Mouse (Mus musculus) cortical plate, adult 2 months (tissue): Measurements from ENCODE around the gene Pak4.

Experiments used
- CTCF ChIP-seq: fragments of 200-500 bp; IDR thresholded peaks from 2 replicates; pipeline ENCODE4 v1.5.1; 2011; ENCODE audit warnings: mild to moderate bottlenecking, control low read depth, low read length; ENCODE audit not compliant: insufficient read depth; ENCODE audit errors: extremely low read depth
- POLR2A ChIP-seq: fragments of 200-500 bp; IDR thresholded peaks from 2 replicates; pipeline ENCODE4 v1.6.1; 2011; ENCODE audit warnings: mild to moderate bottlenecking, low read length, control low read depth; ENCODE audit not compliant: insufficient read depth; ENCODE audit errors: extremely low read depth

GRCm38 (mm10) chr7:28576271-28576914 lies 21.6 kb downstream of the Pak4 start:
- TF ChIP-seq CTCF = no peak
- no peak for TF ChIP-seq POLR2A
